Mouse (Mus musculus) ES-E14 (cell line): ENCODE measurements around the gene Guca1a. TPM values are rescaled to one million over a fixed set of nuclear protein-coding genes. Genes with fewer than 3 reads are reported as not detected.
A peak's percentile ranks its signal among the peaks of the same experiment; 100 is the strongest.

Source experiments
- DNase-seq: peaks from one replicate; pipeline ENCODE4 v3.0.0-alpha.2; 2013; ENCODE audit warnings: low read depth, low spot score
- H3K27ac ChIP-seq: 2 replicates; pipeline ENCODE4 v1.5.1; 2012; ENCODE audit warnings: low read depth, mild to moderate bottlenecking, low read length, moderate library complexity, mixed read lengths; ENCODE audit not compliant: poor library complexity, insufficient read depth, severe bottlenecking
- H3K36me3 ChIP-seq: 2 replicates; pipeline ENCODE4 v1.6.1; 2012; ENCODE audit warnings: mild to moderate bottlenecking, low read length, moderate library complexity, mixed read lengths; ENCODE audit not compliant: control insufficient read depth, poor library complexity, insufficient read depth, severe bottlenecking
- H3K4me1 ChIP-seq, 2 experiments: fragments of 150-350 bp in 1 of 2; sonication (generic) in 1 of 2; 2 replicates each; pipeline ENCODE4 v1.6.1; 2012; ENCODE audit warnings: low read length in 2 of 2, mild to moderate bottlenecking in 1 of 2, mixed read lengths in 1 of 2; ENCODE audit not compliant: control insufficient read depth in 2 of 2, insufficient read depth in 2 of 2, poor library complexity in 1 of 2
- H3K4me3 ChIP-seq, 2 experiments: fragments of 150-350 bp in 1 of 2; sonication (generic) in 1 of 2; 2 replicates each; pipeline ENCODE4 v1.5.1; 2012; ENCODE audit warnings: low read length in 2 of 2, low read depth in 1 of 2, mild to moderate bottlenecking in 1 of 2, mixed read lengths in 1 of 2; ENCODE audit not compliant: insufficient read depth in 1 of 2, poor library complexity in 1 of 2, severe bottlenecking in 1 of 2
- H3K9ac ChIP-seq: 2 replicates; pipeline ENCODE4 v1.6.1; 2012; ENCODE audit warnings: low read depth, mild to moderate bottlenecking, low read length, mixed read lengths; ENCODE audit not compliant: poor library complexity, insufficient read depth, severe bottlenecking
- H3K9me3 ChIP-seq: fragments of 150-350 bp; sonication (generic); 2 replicates; pipeline ENCODE4 v1.6.1; 2012; ENCODE audit warnings: low read depth, mild to moderate bottlenecking, low read length; ENCODE audit not compliant: control insufficient read depth, insufficient read depth
- CHD2 ChIP-seq: IDR thresholded peaks from 2 replicates; pipeline ENCODE4 v1.6.1; 2014; ENCODE audit warnings: mild to moderate bottlenecking, low read depth, low read length, inconsistent platforms
- HCFC1 ChIP-seq: IDR thresholded peaks from 2 replicates; pipeline ENCODE4 v1.6.1; 2012; ENCODE audit warnings: low read length, inconsistent platforms, borderline replicate concordance; ENCODE audit not compliant: insufficient read depth
- MAFK ChIP-seq: IDR thresholded peaks from 2 replicates; pipeline ENCODE4 v1.6.1; 2014; ENCODE audit warnings: mild to moderate bottlenecking, low read depth, low read length, inconsistent platforms; ENCODE audit not compliant: insufficient read depth
- ZC3H11A ChIP-seq: IDR thresholded peaks from 2 replicates; pipeline ENCODE4 v1.6.1; 2012; ENCODE audit warnings: low read depth, mild to moderate bottlenecking, inconsistent platforms, low read length, borderline replicate concordance
- ZNF384 ChIP-seq: IDR thresholded peaks from 2 replicates; pipeline ENCODE4 v1.6.1; 2012; ENCODE audit warnings: low read depth, low read length, inconsistent platforms
- in situ Hi-C, 2 experiments: fragments of 600-800 bp; cut with MboI; formaldehyde crosslinking; loops; one replicate each; pipeline ENCODE4 v1.15.1; 2025; ENCODE audit warnings: low sequenced_read_pairs in 2 of 2, inconsistent platforms in 1 of 2; ENCODE audit not compliant: unreplicated experiment in 2 of 2
- total RNA-seq: library from RNA; depleted of rRNA; stranded (reverse); fragments of 300-350 nt; gene quantifications from 2 replicates; pipeline ENCODE4 v1.2.3, GENCODE M21; 2012; rRNA removed

Guca1a gene
- 10.7 and 12.2 TPM in 2 replicates for total RNA-seq

GRCm38 (mm10) chr17:47400451-47400850 lies at the start of gene Guca1a:
Gene Guca1a (minus strand): TSS chr17:47400584.
- no peak within 1 kb of the TSS for H3K4me3 ChIP-seq
- H3K27ac ChIP-seq, result no peak within 1 kb of the TSS
- 0 out of 4 replicates have a peak, but pooled peaks cover 0 to 5% of the 10 kb centered on the region in 2 experiments for H3K4me1 ChIP-seq
- TF ChIP-seq MAFK (no peak), HCFC1 (no peak), CHD2 (no peak), ZC3H11A (no peak), ZNF384 (no peak)
- in situ Hi-C loops, result no loop called here
- no peak within 1 kb of the TSS for H3K9ac ChIP-seq
- H3K9me3 ChIP-seq, result no peaks in the 10 kb centered on the region
- no peaks in the 10 kb centered on the region for H3K36me3 ChIP-seq
- DNase-seq, result no peak

GRCm38 (mm10) chr17:47449432-47449831 lies 49.0 kb upstream of the Guca1a start:
- Histone ChIP-seq H3K36me3 (no peaks in the 10 kb centered on the region), H3K27ac (peak overlapping the region; percentile 8; the same call in 1 of the 2 replicates), H3K9me3 (no peaks in the 10 kb centered on the region), H3K9ac (no peak overlapping the region), H3K4me3 (no peak overlapping the region), H3K4me1 (peaks cover 9 to 50% of the 10 kb centered on the region in 2 experiments; a peak in 3 of 4 replicates)
- in situ Hi-C loops, result no loop called here
- TF ChIP-seq ZNF384 (no peak), ZC3H11A (no peak), CHD2 (no peak), HCFC1 (no peak), MAFK (no peak)
- DNase-seq, result no peak

- in situ Hi-C loops, result no loop called here
- H3K9ac ChIP-seq, result no peak overlapping the region
- H3K27ac ChIP-seq, result peak overlapping the region; percentile 8; the same call in 1 of the 2 replicates
- no peak for TF ChIP-seq ZNF384
- TF ChIP-seq MAFK, result no peak
- TF ChIP-seq CHD2, result no peak
- no peak for TF ChIP-seq ZC3H11A
- no peak for TF ChIP-seq HCFC1
- H3K9me3 ChIP-seq, result no peaks in the 10 kb centered on the region
- no peaks in the 10 kb centered on the region for H3K36me3 ChIP-seq
- DNase-seq, result no peak
- no peak overlapping the region for H3K4me3 ChIP-seq
- peaks cover 9 to 50% of the 10 kb centered on the region in 2 experiments; a peak in 3 of 4 replicates for H3K4me1 ChIP-seq
Measured at GRCm38 (mm10) chr17:47448523-47449372, 48.4 kb upstream of the Guca1a start.

- in situ Hi-C loops, result no loop called here
- Histone ChIP-seq H3K27ac (no peak overlapping the region), H3K4me1 (peaks cover 9 to 45% of the 10 kb centered on the region in 2 experiments; a peak in 3 of 4 replicates), H3K36me3 (no peaks in the 10 kb centered on the region), H3K9ac (no peak overlapping the region), H3K4me3 (peak overlapping the region; percentile 0 to 12; a peak in 2 of 4 replicates), H3K9me3 (no peaks in the 10 kb centered on the region)
- DNase-seq, result no peak
- TF ChIP-seq HCFC1 (no peak), CHD2 (no peak), MAFK (no peak)
Measured at GRCm38 (mm10) chr17:47446561-47446960, 46.2 kb upstream of the Guca1a start.
